Mouse (Mus musculus) embryonic facial prominence, embryonic 10.5 days (tissue): ENCODE data around the gene Pkn2. TPM values are rescaled to one million over a fixed set of nuclear protein-coding genes. Genes with fewer than 3 reads are reported as not detected.

Source experiments
- DNase-seq: peaks from one replicate; pipeline ENCODE4 v3.0.0-alpha.2; 2017; ENCODE audit warnings: low spot score
- H3K27ac ChIP-seq: fragments of 300-500 bp; sonication (generic); replicated peaks from 2 replicates; pipeline ENCODE4 v1.5.1; 2016; ENCODE audit warnings: mild to moderate bottlenecking
- H3K27me3 ChIP-seq: fragments of 300-500 bp; sonication (generic); replicated peaks from 2 replicates; pipeline ENCODE4 v1.6.1; 2016; ENCODE audit warnings: low read depth, mild to moderate bottlenecking; ENCODE audit not compliant: poor library complexity, severe bottlenecking
- H3K36me3 ChIP-seq: fragments of 300-500 bp; sonication (generic); replicated peaks from 2 replicates; pipeline ENCODE4 v1.6.1; 2016; ENCODE audit warnings: mild to moderate bottlenecking, moderate library complexity
- H3K4me1 ChIP-seq: fragments of 300-500 bp; sonication (generic); 2 replicates; pipeline ENCODE4 v1.6.1; 2016
- H3K4me3 ChIP-seq: fragments of 300-500 bp; sonication (generic); 2 replicates; pipeline ENCODE4 v1.5.1; 2016; ENCODE audit warnings: mild to moderate bottlenecking, moderate library complexity
- H3K9me3 ChIP-seq: fragments of 300-500 bp; sonication (generic); 2 replicates; pipeline ENCODE4 v1.6.1; 2016; ENCODE audit warnings: mild to moderate bottlenecking
- WGBS: fragments of 180-500 bp; shearing (Covaris S2); methylation state at CpG from one replicate; pipeline ENCODE4 v1.1.7; 2016; 5-methylcytosine and 5-hydroxymethylcytosine counted together
- polyA plus RNA-seq: library from polyadenylated mRNA; unstranded; fragments of >200 nt; fragmentation: Nextera tagmentation; extraction: Ambion mirVana; gene quantifications from 2 replicates; pipeline ENCODE4 v1.2.1, GENCODE M21; 2016

Gene Pkn2
- polyA plus RNA-seq, 1 experiment from 2014 or later = 55.6 TPM

GRCm38 (mm10) chr3:142817506-142817905 lies 64.3 kb downstream of the Pkn2 start:
- H3K27me3 ChIP-seq = no peaks in the 10 kb centered on the region
- WGBS = 97% methylated on average over 3 of the region's 3 CpGs
- H3K36me3 ChIP-seq = peaks cover 62% of the 10 kb centered on the region
- no peaks in the 10 kb centered on the region for H3K9me3 ChIP-seq
- no peaks in the 10 kb centered on the region for H3K4me1 ChIP-seq
- DNase-seq = no peak
- no peak overlapping the region for H3K27ac ChIP-seq
- no peak overlapping the region for H3K4me3 ChIP-seq

- no peak overlapping the region for H3K27ac ChIP-seq
- no peaks in the 10 kb centered on the region for H3K4me1 ChIP-seq
- H3K9me3 ChIP-seq = no peaks in the 10 kb centered on the region
- peaks cover 70% of the 10 kb centered on the region for H3K36me3 ChIP-seq
- DNase-seq = no peak
- H3K4me3 ChIP-seq = no peak overlapping the region
- no peaks in the 10 kb centered on the region for H3K27me3 ChIP-seq
- 90% methylated on average over 3 of the region's 3 CpGs for WGBS
Observed at GRCm38 (mm10) chr3:142811582-142811981, 70.2 kb downstream of the Pkn2 start.

GRCm38 (mm10) chr3:142795587-142795986 lies 86.2 kb downstream of the Pkn2 start:
- Histone ChIP-seq H3K4me3 (no peak overlapping the region), H3K27ac (no peak overlapping the region), H3K9me3 (no peaks in the 10 kb centered on the region), H3K27me3 (no peaks in the 10 kb centered on the region), H3K4me1 (no peaks in the 10 kb centered on the region), H3K36me3 (peaks cover 93% of the 10 kb centered on the region)
- 93% methylated on average over 3 of the region's 3 CpGs for WGBS
- DNase-seq = no peak

GRCm38 (mm10) chr3:142786423-142787072 lies 95.3 kb downstream of the Pkn2 start:
- H3K27ac ChIP-seq = no peak overlapping the region
- 44% methylated on average over 2 of the region's 2 CpGs for WGBS
- H3K27me3 ChIP-seq = no peaks in the 10 kb centered on the region
- no peak overlapping the region for H3K4me3 ChIP-seq
- no peak for DNase-seq
- H3K4me1 ChIP-seq = peaks cover 5% of the 10 kb centered on the region
- H3K9me3 ChIP-seq = no peaks in the 10 kb centered on the region
- peaks cover 89% of the 10 kb centered on the region for H3K36me3 ChIP-seq

GRCm38 (mm10) chr3:142777227-142777626 lies 104.6 kb downstream of the Pkn2 start:
- no peaks in the 10 kb centered on the region for H3K4me1 ChIP-seq
- peaks cover 90% of the 10 kb centered on the region for H3K36me3 ChIP-seq
- H3K27ac ChIP-seq = no peak overlapping the region
- WGBS = 82% methylated on average over 3 of the region's 3 CpGs
- H3K27me3 ChIP-seq = no peaks in the 10 kb centered on the region
- H3K9me3 ChIP-seq = no peaks in the 10 kb centered on the region
- DNase-seq = no peak
- no peak overlapping the region for H3K4me3 ChIP-seq

- Histone ChIP-seq H3K27me3 (no peaks in the 10 kb centered on the region), H3K9me3 (no peaks in the 10 kb centered on the region), H3K27ac (no peak overlapping the region), H3K4me3 (no peak overlapping the region), H3K4me1 (no peaks in the 10 kb centered on the region), H3K36me3 (peaks cover 74% of the 10 kb centered on the region)
- WGBS = 85% methylated on average over 4 of the region's 4 CpGs
- DNase-seq = no peak
Observed at GRCm38 (mm10) chr3:142773538-142774191, 108.1 kb downstream of the Pkn2 start.

GRCm38 (mm10) chr3:142770518-142770917 lies 111.3 kb downstream of the Pkn2 start:
- Histone ChIP-seq H3K9me3 (no peaks in the 10 kb centered on the region), H3K4me3 (no peak overlapping the region), H3K27ac (no peak overlapping the region), H3K36me3 (peaks cover 50% of the 10 kb centered on the region), H3K27me3 (no peaks in the 10 kb centered on the region), H3K4me1 (peaks cover 17% of the 10 kb centered on the region)
- DNase-seq = no peak
- WGBS = 67% methylated on average over 1 of the region's 1 CpGs

- DNase-seq = no peak
- no peaks in the 10 kb centered on the region for H3K27me3 ChIP-seq
- H3K4me3 ChIP-seq = no peak overlapping the region
- H3K9me3 ChIP-seq = no peaks in the 10 kb centered on the region
- H3K4me1 ChIP-seq = peaks cover 17% of the 10 kb centered on the region
- 95% methylated on average over 6 of the region's 6 CpGs for WGBS
- H3K27ac ChIP-seq = no peak overlapping the region
- peaks cover 30% of the 10 kb centered on the region for H3K36me3 ChIP-seq
Observed at GRCm38 (mm10) chr3:142768498-142768897, 113.3 kb downstream of the Pkn2 start.

- Histone ChIP-seq H3K9me3 (no peaks in the 10 kb centered on the region), H3K4me3 (peak overlapping the region; percentile 89), H3K4me1 (peaks cover 17% of the 10 kb centered on the region), H3K27ac (peak overlapping the region; percentile 97), H3K27me3 (no peaks in the 10 kb centered on the region), H3K36me3 (peaks cover 3% of the 10 kb centered on the region)
- no peak for DNase-seq
- WGBS = 30% methylated on average over 10 of the region's 10 CpGs
Observed at GRCm38 (mm10) chr3:142765778-142766165, 116.0 kb downstream of the Pkn2 start.

- under 1% methylated on average over 64 of the region's 64 CpGs for WGBS
- no peaks in the 10 kb centered on the region for H3K9me3 ChIP-seq
- DNase-seq = peak; percentile 95
- no peaks in the 10 kb centered on the region for H3K36me3 ChIP-seq
- H3K27ac ChIP-seq = peak within 1 kb of the TSS; percentile 97
- peak within 1 kb of the TSS; percentile 89 for H3K4me3 ChIP-seq
- H3K4me1 ChIP-seq = peaks cover 17% of the 10 kb centered on the region
- H3K27me3 ChIP-seq = no peaks in the 10 kb centered on the region
Observed at GRCm38 (mm10) chr3:142764995-142765777, 116.6 kb downstream of the Pkn2 start, which contains the start of gene Gtf2b. Gene Gtf2b, plus strand, starts transcription at chr3:142765045.

- Histone ChIP-seq H3K4me3 (no peak overlapping the region), H3K27ac (no peak overlapping the region), H3K9me3 (no peaks in the 10 kb centered on the region), H3K27me3 (no peaks in the 10 kb centered on the region), H3K4me1 (no peaks in the 10 kb centered on the region; the same call in 1 of the 2 replicates), H3K36me3 (no peaks in the 10 kb centered on the region)
- WGBS = 72% methylated on average over 6 of the region's 6 CpGs
- no peak for DNase-seq
Observed at GRCm38 (mm10) chr3:142760356-142760755, 121.4 kb downstream of the Pkn2 start.

GRCm38 (mm10) chr3:142758593-142758992 lies 123.2 kb downstream of the Pkn2 start:
- no peaks in the 10 kb centered on the region for H3K27me3 ChIP-seq
- WGBS = 84% methylated on average over 7 of the region's 7 CpGs
- no peaks in the 10 kb centered on the region for H3K9me3 ChIP-seq
- H3K27ac ChIP-seq = no peak overlapping the region
- no peaks in the 10 kb centered on the region for H3K36me3 ChIP-seq
- DNase-seq = no peak
- H3K4me1 ChIP-seq = no peaks in the 10 kb centered on the region; the same call in 1 of the 2 replicates
- no peak overlapping the region for H3K4me3 ChIP-seq
